Mouse (Mus musculus): ENCODE data around the gene Nucb2. TPM values are rescaled to one million over a fixed set of nuclear protein-coding genes. Genes with fewer than 3 reads are reported as not detected.

Gene Nucb2
- total RNA-seq (2021), result 10 to 100 TPM; 24.9 to 25.0 TPM
- long read RNA-seq, experiment 1, transcript Nucb2-201 (14 exons, 1,685 nt), result major isoform, 25 of 35 reads
- long read RNA-seq, experiment 1, partial matches to known transcripts, result 5 of 35 reads
- long read RNA-seq, experiment 1, other reads (novel, unspliced or antisense), result 5 of 35 reads
- long read RNA-seq, experiment 2, transcript Nucb2-201 (14 exons, 1,685 nt), result major isoform, 15 of 25 reads
- long read RNA-seq, experiment 2, partial matches to known transcripts, result 7 of 25 reads
- long read RNA-seq, experiment 2, other reads (novel, unspliced or antisense), result 3 of 25 reads

GRCm38 (mm10) chr7:116503879-116504817 lies at the start of gene Nucb2:
TSS of gene Nucb2 (plus strand) at chr7:116504369.
- DNase-seq, result peak; percentile 98

GRCm38 (mm10) chr7:116456964-116457363 lies 47.2 kb upstream of the Nucb2 start:
- no peak for DNase-seq

DNA sequence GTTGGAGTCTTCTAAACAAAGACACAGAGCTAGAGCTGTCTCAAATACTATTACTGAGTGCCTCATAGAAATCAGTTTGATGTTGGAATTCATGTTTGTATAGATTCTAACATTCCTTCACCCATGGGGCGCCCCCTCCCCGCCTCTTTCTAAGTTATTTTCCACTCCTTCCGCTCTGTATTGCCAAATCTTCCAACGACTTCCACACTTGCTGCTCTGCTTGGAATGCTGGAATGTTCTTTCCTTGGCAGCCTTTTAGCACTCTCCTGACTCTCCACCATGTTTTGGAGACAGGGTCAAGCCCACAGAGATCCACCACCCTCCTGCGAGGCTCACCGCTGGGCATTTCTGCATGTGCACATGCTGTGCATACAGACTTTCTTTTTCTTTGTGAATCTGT lies 46.8 kb upstream of the Nucb2 start:
- DNase-seq, result no peak

DNA sequence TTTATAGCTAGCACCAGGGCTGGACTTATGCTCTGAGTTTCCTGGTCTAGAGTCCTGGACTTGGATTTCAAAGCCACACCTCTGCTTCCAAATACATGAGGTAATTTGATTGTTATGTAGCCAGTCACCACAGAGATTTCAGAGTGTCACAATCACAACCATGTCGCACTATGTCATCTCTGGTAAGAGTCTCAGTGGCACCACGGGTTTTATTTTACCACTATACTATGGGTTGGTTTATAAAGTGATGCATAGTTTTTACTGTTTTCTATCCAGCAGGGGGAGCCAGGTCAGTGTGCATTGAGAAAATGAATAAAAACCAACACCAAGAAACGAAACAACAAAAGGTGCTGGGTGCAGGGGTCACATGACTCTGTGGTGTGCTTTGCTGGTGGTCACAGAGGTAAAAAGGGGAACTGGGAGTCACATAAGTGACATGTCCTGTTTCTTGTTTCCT lies 45.2 kb upstream of the Nucb2 start:
- DNase-seq, result peak; percentile 18

DNA sequence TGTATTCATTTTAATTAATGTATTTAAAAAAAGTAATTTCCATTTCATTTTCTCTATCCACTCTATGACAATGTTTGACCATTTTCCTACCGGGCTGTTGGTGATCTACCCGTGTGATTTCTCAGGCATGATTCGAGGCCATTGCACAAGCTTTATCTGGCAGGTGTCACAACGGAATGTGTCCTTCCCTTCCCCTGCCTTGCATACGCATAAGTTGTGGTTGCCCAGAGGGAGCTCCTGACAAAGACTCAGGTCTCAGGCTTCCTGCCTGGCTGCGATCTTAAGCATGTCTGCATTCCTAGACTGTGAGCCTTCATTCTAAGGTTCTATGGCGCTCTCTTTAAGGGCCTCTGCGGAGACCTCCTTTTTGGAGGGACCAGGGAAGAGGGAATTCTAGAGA lies 42.1 kb upstream of the Nucb2 start:
- DNase-seq, result peak; percentile 19

DNA sequence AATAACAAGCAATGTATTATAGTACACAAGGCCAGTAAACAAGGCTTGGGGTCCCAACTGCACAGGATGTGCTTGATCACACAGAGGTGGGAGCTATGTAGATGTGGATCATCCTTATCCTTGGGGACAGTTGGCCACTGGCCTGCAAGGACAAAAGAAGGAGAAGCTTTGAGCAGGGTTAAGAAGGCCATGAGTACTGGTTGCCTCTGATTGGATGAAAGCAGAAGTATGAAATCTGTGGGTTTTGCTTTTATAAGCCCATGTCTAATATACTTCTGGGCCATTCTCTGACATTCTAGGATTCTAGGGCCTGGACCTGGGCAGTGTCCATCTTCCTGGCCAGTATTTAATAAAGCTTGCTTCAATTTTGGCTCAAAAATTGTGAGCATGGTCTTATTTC lies 28.3 kb upstream of the Nucb2 start:
- DNase-seq, result no peak

DNA sequence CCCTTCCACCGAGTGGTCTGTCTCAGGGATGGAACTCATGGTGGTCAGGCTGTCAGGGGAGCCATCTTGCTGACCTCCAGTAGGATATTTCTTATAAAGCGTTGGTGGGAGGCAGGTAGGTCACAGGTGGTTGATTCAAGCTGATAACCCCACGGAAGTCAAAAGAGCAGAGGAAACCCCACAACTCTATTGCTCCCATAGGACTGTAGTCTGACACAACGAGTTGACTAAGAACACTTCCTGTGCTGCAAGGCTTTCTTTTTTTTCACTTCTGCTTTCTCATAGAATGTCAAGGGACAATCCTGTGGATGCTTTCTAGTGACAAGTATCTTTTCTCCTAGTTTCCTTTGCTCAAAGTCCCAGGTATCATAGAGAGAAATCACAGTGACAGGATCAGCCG lies 27.9 kb upstream of the Nucb2 start:
- DNase-seq, result no peak

GRCm38 (mm10) chr7:116483106-116483505 lies 21.1 kb upstream of the Nucb2 start:
- no peak for DNase-seq

GRCm38 (mm10) chr7:116483782-116484181 lies 20.4 kb upstream of the Nucb2 start:
- DNase-seq, result no peak

DNA sequence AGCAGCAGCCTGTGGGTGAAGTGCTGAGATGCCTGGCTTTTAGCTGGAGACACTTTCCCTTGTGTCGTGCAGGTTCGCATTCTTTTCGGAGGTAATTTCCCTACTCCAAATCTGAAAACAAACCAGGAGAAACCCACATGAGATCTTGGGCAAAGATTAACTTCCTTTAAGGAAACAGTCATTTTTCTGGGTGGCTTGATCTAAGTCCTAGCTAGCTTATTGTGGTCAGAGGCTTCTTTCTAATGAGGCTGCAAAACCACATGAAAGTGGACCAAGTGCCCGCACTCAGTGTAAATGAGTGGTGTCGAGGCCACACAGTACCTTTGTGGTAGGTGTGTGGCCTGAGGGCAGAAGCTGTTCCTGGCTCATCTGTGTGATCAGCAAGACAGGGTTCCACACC lies 20.0 kb upstream of the Nucb2 start:
- no peak for DNase-seq

GRCm38 (mm10) chr7:116485062-116485601 lies 19.0 kb upstream of the Nucb2 start:
- DNase-seq, result no peak

DNA sequence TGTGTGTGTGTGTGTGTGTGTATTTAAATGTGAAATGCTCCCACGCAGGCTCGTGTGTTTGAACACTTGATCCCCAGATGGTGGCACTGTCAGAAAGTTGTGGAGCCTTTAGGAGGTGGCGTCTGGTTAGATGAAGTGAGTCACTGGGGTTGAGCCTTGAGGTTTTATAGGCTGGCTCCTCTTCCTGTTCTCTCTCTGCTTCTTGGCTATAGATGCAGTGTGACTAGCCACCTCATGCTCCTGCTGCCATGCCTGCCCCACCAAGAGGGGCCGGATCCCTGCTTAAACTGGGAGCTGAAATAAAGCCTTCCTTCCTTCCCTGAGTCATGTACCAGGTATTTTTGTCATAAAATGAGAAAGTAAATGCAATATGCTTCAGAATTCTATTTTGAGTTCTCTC lies 13.1 kb upstream of the Nucb2 start:
- no peak for DNase-seq

GRCm38 (mm10) chr7:116493267-116494003 lies 10.7 kb upstream of the Nucb2 start:
- no peak for DNase-seq

- no peak for DNase-seq
These were observed 9.6 kb upstream of the Nucb2 start for GRCm38 (mm10) chr7:116494618-116495017.

DNA sequence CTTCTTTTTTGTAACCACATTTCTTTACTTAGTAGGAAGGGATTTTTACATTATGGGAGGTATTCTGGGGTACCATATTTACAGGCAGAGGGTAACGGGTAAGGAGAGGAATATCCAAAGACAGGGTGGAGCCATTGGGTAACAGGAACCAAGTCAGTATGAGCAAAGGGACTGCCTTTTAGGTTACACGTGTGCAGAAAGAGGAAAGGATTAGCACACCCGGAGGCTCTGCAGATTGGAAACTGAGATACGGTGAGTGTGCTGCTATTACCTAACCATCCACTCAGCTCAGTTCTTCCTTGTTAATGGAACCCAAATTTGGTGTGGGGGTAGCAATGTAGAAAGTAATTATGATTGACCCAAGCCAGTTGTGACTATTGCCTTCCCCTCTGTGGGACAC lies 7.4 kb upstream of the Nucb2 start:
- no peak for DNase-seq

GRCm38 (mm10) chr7:116504818-116505170 lies 625 bp downstream of the Nucb2 start:
- DNase-seq, result no peak

- DNase-seq, result peak; percentile 14
These were observed 9.9 kb downstream of the Nucb2 start for GRCm38 (mm10) chr7:116514030-116514429.

- DNase-seq, result no peak
These were observed 10.4 kb downstream of the Nucb2 start for GRCm38 (mm10) chr7:116514546-116514945.

DNA sequence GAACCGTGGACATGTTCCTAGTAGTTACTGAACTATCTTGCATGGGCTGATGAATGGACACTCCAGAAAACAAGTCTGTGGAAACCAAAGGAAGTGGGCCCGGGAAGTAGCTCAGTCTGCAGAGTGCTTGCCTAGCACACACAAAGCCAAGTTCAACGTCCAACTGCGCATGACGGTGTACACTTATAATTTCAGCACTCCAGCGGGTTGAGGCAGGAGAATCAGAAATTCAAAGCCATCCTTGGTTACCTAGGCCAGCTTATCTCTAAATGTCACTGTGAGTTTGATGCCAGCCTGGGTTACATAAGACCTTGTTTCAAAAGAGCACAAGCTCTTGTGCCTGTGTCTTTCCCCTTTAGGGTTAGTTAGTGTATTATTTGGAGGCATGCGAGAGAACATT lies 10.9 kb downstream of the Nucb2 start:
- no peak for DNase-seq

GRCm38 (mm10) chr7:116515514-116516135 lies 11.5 kb downstream of the Nucb2 start:
- DNase-seq, result peak; percentile 17

- no peak for DNase-seq
These were observed 13.1 kb downstream of the Nucb2 start for GRCm38 (mm10) chr7:116517240-116517639.

DNA sequence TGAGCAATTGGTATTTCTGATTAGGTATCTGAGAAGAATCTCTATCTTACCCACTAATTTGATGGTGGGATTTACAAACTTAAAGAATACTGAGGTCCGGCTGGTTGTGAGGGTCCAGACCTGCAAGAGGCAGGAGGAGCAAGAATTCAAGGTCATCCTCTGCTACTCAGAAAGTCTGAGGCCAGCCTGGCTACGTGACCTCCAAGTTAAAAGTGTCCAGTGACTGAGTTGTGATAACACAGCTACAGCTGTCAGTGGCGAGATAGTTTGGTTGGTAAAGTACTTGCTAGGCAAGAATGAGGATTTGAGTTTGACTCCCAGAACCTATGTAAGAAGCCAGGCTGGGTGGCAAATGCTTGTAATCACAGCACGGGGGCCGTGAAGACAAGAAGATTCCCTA lies 14.0 kb downstream of the Nucb2 start:
- no peak for DNase-seq
